Mouse (Mus musculus): ENCODE measurements around the gene Gm10283. TPM values are rescaled to one million over a fixed set of nuclear protein-coding genes. Genes with fewer than 3 reads are reported as not detected.

Gene Gm10283
- polyA plus RNA-seq, 1 experiment: not detected

GRCm38 (mm10) chr8:60492471-60492870 is 10.5 kb downstream of the Gm10283 start:
- H3K36me3 ChIP-seq (ENCODE audit: control insufficient read depth, insufficient read depth, low read length, poor library complexity, severe bottlenecking): no peaks in the 10 kb centered on the region
- H3K9me3 ChIP-seq (replicated peaks; ENCODE audit: control insufficient read depth, insufficient read depth, low read length, poor library complexity, severe bottlenecking): no peaks in the 10 kb centered on the region
- no peaks in the 10 kb centered on the region for H3K27me3 ChIP-seq (ENCODE audit: control insufficient read depth, insufficient read depth, low read length, poor library complexity, severe bottlenecking)
- no peak overlapping the region for H3K4me3 ChIP-seq (ENCODE audit: low read depth, low read length)
- no peak overlapping the region for H3K27ac ChIP-seq (ENCODE audit: insufficient read depth, low read length)
- H3K4me1 ChIP-seq (ENCODE audit: control insufficient read depth, insufficient read depth, low read length): no peaks in the 10 kb centered on the region
- no peak for TF ChIP-seq EP300 (IDR thresholded peaks at IDR 0.05; ENCODE audit: insufficient read depth, low read depth, low read length)
- TF ChIP-seq POLR2A (IDR thresholded peaks at IDR 0.05; ENCODE audit: insufficient read depth, low read length): no peak
- no peak for TF ChIP-seq CTCF (IDR thresholded peaks at IDR 0.05; ENCODE audit: low read depth, low read length)
- H3K9ac ChIP-seq (ENCODE audit: low read depth, poor library complexity, severe bottlenecking): no peak overlapping the region

GRCm38 (mm10) chr8:60491871-60492270 is 11.1 kb downstream of the Gm10283 start:
- Histone ChIP-seq H3K27ac (ENCODE audit: insufficient read depth, low read length) (no peak overlapping the region), H3K27me3 (ENCODE audit: control insufficient read depth, insufficient read depth, low read length, poor library complexity, severe bottlenecking) (no peaks in the 10 kb centered on the region), H3K9me3 (replicated peaks; ENCODE audit: control insufficient read depth, insufficient read depth, low read length, poor library complexity, severe bottlenecking) (no peaks in the 10 kb centered on the region), H3K4me3 (ENCODE audit: low read depth, low read length) (no peak overlapping the region), H3K36me3 (ENCODE audit: control insufficient read depth, insufficient read depth, low read length, poor library complexity, severe bottlenecking) (no peaks in the 10 kb centered on the region), H3K9ac (ENCODE audit: low read depth, poor library complexity, severe bottlenecking) (no peak overlapping the region), H3K4me1 (ENCODE audit: control insufficient read depth, insufficient read depth, low read length) (no peaks in the 10 kb centered on the region)
- TF ChIP-seq CTCF (IDR thresholded peaks at IDR 0.05; ENCODE audit: low read depth, low read length) (no peak), EP300 (IDR thresholded peaks at IDR 0.05; ENCODE audit: insufficient read depth, low read depth, low read length) (no peak), POLR2A (IDR thresholded peaks at IDR 0.05; ENCODE audit: insufficient read depth, low read length) (no peak)

- TF ChIP-seq CTCF (IDR thresholded peaks at IDR 0.05; ENCODE audit: low read depth, low read length) (no peak), POLR2A (IDR thresholded peaks at IDR 0.05; ENCODE audit: insufficient read depth, low read length) (no peak), EP300 (IDR thresholded peaks at IDR 0.05; ENCODE audit: insufficient read depth, low read depth, low read length) (no peak)
- H3K27ac ChIP-seq (ENCODE audit: insufficient read depth, low read length): no peak overlapping the region
- no peak overlapping the region for H3K4me3 ChIP-seq (ENCODE audit: low read depth, low read length)
- no peaks in the 10 kb centered on the region for H3K36me3 ChIP-seq (ENCODE audit: control insufficient read depth, insufficient read depth, low read length, poor library complexity, severe bottlenecking)
- H3K27me3 ChIP-seq (ENCODE audit: control insufficient read depth, insufficient read depth, low read length, poor library complexity, severe bottlenecking): no peaks in the 10 kb centered on the region
- no peak overlapping the region for H3K9ac ChIP-seq (ENCODE audit: low read depth, poor library complexity, severe bottlenecking)
- no peaks in the 10 kb centered on the region for H3K4me1 ChIP-seq (ENCODE audit: control insufficient read depth, insufficient read depth, low read length)
- H3K9me3 ChIP-seq (replicated peaks; ENCODE audit: control insufficient read depth, insufficient read depth, low read length, poor library complexity, severe bottlenecking): no peaks in the 10 kb centered on the region
These were observed 12.9 kb downstream of the Gm10283 start for GRCm38 (mm10) chr8:60490147-60490546.

- no peaks in the 10 kb centered on the region for H3K36me3 ChIP-seq (ENCODE audit: control insufficient read depth, insufficient read depth, low read length, poor library complexity, severe bottlenecking)
- H3K27me3 ChIP-seq (ENCODE audit: control insufficient read depth, insufficient read depth, low read length, poor library complexity, severe bottlenecking): no peaks in the 10 kb centered on the region
- no peak overlapping the region for H3K4me3 ChIP-seq (ENCODE audit: low read depth, low read length)
- no peaks in the 10 kb centered on the region; the same call in none of the 2 replicates for H3K9me3 ChIP-seq (replicated peaks; ENCODE audit: control insufficient read depth, insufficient read depth, low read length, poor library complexity, severe bottlenecking)
- TF ChIP-seq CTCF (IDR thresholded peaks at IDR 0.05; ENCODE audit: low read depth, low read length) (peak; percentile 84), EP300 (IDR thresholded peaks at IDR 0.05; ENCODE audit: insufficient read depth, low read depth, low read length) (no peak)
- H3K9ac ChIP-seq (ENCODE audit: low read depth, poor library complexity, severe bottlenecking): no peak overlapping the region
- H3K4me1 ChIP-seq (ENCODE audit: control insufficient read depth, insufficient read depth, low read length): no peaks in the 10 kb centered on the region
- no peak overlapping the region for H3K27ac ChIP-seq (ENCODE audit: insufficient read depth, low read length)
These were observed 36.2 kb downstream of the Gm10283 start for GRCm38 (mm10) chr8:60466686-60467335.

GRCm38 (mm10) chr8:60449296-60449695 is 53.7 kb downstream of the Gm10283 start:
- H3K27ac ChIP-seq (ENCODE audit: insufficient read depth, low read length): no peak overlapping the region
- no peaks in the 10 kb centered on the region for H3K9me3 ChIP-seq (replicated peaks; ENCODE audit: control insufficient read depth, insufficient read depth, low read length, poor library complexity, severe bottlenecking)
- H3K9ac ChIP-seq (ENCODE audit: low read depth, poor library complexity, severe bottlenecking): no peak overlapping the region
- H3K4me1 ChIP-seq (ENCODE audit: control insufficient read depth, insufficient read depth, low read length): no peaks in the 10 kb centered on the region
- H3K36me3 ChIP-seq (ENCODE audit: control insufficient read depth, insufficient read depth, low read length, poor library complexity, severe bottlenecking): no peaks in the 10 kb centered on the region
- no peak for TF ChIP-seq EP300 (IDR thresholded peaks at IDR 0.05; ENCODE audit: insufficient read depth, low read depth, low read length)
- no peak for TF ChIP-seq CTCF (IDR thresholded peaks at IDR 0.05; ENCODE audit: low read depth, low read length)
- TF ChIP-seq POLR2A (IDR thresholded peaks at IDR 0.05; ENCODE audit: insufficient read depth, low read length): no peak
- H3K27me3 ChIP-seq (ENCODE audit: control insufficient read depth, insufficient read depth, low read length, poor library complexity, severe bottlenecking): no peaks in the 10 kb centered on the region; the same call in none of the 2 replicates
- no peak overlapping the region for H3K4me3 ChIP-seq (ENCODE audit: low read depth, low read length)

GRCm38 (mm10) chr8:60444989-60445388 is 58.0 kb downstream of the Gm10283 start:
- no peaks in the 10 kb centered on the region for H3K4me1 ChIP-seq (ENCODE audit: control insufficient read depth, insufficient read depth, low read length)

More at GRCm38 (mm10) chr8:60444989-60445388, 58.0 kb downstream of the Gm10283 start:
- no peaks in the 10 kb centered on the region; the same call in 1 of the 2 replicates for H3K27me3 ChIP-seq (ENCODE audit: control insufficient read depth, insufficient read depth, low read length, poor library complexity, severe bottlenecking)
- no peak overlapping the region for H3K4me3 ChIP-seq (ENCODE audit: low read depth, low read length)
- no peak overlapping the region for H3K9ac ChIP-seq (ENCODE audit: low read depth, poor library complexity, severe bottlenecking)
- no peak overlapping the region for H3K27ac ChIP-seq (ENCODE audit: insufficient read depth, low read length)
- no peaks in the 10 kb centered on the region for H3K9me3 ChIP-seq (replicated peaks; ENCODE audit: control insufficient read depth, insufficient read depth, low read length, poor library complexity, severe bottlenecking)
- H3K36me3 ChIP-seq (ENCODE audit: control insufficient read depth, insufficient read depth, low read length, poor library complexity, severe bottlenecking): no peaks in the 10 kb centered on the region
- TF ChIP-seq CTCF (IDR thresholded peaks at IDR 0.05; ENCODE audit: low read depth, low read length) (no peak), EP300 (IDR thresholded peaks at IDR 0.05; ENCODE audit: insufficient read depth, low read depth, low read length) (no peak), POLR2A (IDR thresholded peaks at IDR 0.05; ENCODE audit: insufficient read depth, low read length) (no peak)

All from ES-Bruce4 (cell line).